Mouse (Mus musculus) liver, adult 2 months (tissue): ENCODE results near the gene Nol10.

Source experiments
- CTCF ChIP-seq: fragments of 200-500 bp; IDR thresholded peaks from 2 replicates; pipeline ENCODE4 v1.5.1; 2011; ENCODE audit warnings: low read depth, low read length, control low read depth
- POLR2A ChIP-seq: fragments of 200-500 bp; IDR thresholded peaks from 2 replicates; pipeline ENCODE4 v1.6.1; 2011; ENCODE audit warnings: low read length, control low read depth; ENCODE audit not compliant: insufficient read depth; ENCODE audit errors: extremely low read depth

GRCm38 (mm10) chr12:17360650-17361049 lies 12.4 kb downstream of the Nol10 start:
- TF ChIP-seq POLR2A (no peak), CTCF (no peak)
